Mouse (Mus musculus): ENCODE data around the gene Fam81b. TPM values are rescaled to one million over a fixed set of nuclear protein-coding genes. Genes with fewer than 3 reads are reported as not detected.

The Fam81b gene
- polyA plus RNA-seq, 1 experiment, result not detected

DNA sequence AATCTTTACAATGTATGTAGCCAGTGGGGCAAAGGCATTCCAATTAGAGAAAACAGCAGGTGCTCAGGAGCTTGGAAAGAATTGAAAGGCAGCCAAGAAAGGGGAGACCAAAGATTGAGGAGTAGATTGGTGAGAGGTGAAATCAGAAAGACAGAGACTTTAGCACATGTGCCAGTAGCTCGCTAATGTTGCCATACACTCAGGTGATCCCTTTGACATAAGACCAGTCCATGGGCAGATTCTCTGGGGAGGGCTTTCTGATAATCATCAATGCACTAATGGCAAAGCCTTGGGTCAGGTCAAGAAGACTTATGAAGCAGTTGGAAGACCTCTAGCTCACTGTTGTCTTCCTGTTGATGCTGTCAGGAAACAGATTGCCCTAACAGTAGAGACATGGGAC lies 671 bp downstream of the Fam81b start:
- 41% methylated on average over 1 of the region's 1 CpGs for WGBS
- H3K36me3 ChIP-seq (ENCODE audit: control insufficient read depth, insufficient read depth, low read length), result no peaks in the 10 kb centered on the region
- no peaks in the 10 kb centered on the region for H3K27me3 ChIP-seq (ENCODE audit: control insufficient read depth, insufficient read depth, low read length)
- H3K27ac ChIP-seq (ENCODE audit: insufficient read depth, low read depth, low read length), result no peak overlapping the region
- no peak for TF ChIP-seq CTCF (IDR thresholded peaks at IDR 0.05; ENCODE audit: extremely low read depth, insufficient read length, insufficient replicate concordance, low read depth, low read length)
- no peaks in the 10 kb centered on the region for H3K4me1 ChIP-seq (ENCODE audit: control insufficient read depth, insufficient read depth, insufficient read length, low read length)
- H3K4me3 ChIP-seq (ENCODE audit: low read depth, low read length), result no peak overlapping the region

DNA sequence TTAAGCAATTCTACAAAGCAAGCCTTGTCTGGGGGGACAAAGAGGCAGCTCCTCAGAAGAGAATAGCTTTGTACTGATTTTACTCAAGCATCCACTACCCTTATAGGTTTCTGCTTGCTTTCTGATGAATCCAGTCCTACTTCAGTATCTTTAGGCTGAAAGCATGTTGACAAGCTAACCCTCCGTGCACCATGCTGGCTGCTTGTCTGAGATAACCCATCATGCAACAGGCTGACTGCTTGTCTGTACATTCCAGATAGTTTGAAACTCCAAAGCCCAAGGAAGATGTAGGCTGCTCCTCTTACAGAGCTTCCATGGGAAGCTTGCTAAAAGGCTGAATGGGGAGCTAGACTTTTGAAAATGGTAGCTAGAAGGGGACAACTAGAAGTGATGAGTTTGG lies 1.7 kb downstream of the Fam81b start:
- H3K4me1 ChIP-seq (ENCODE audit: control insufficient read depth, insufficient read depth, insufficient read length, low read length), result no peaks in the 10 kb centered on the region
- H3K4me3 ChIP-seq (ENCODE audit: low read depth, low read length), result no peak overlapping the region
- WGBS, result 77% methylated on average over 1 of the region's 1 CpGs
- H3K36me3 ChIP-seq (ENCODE audit: control insufficient read depth, insufficient read depth, low read length), result no peaks in the 10 kb centered on the region
- no peaks in the 10 kb centered on the region for H3K27me3 ChIP-seq (ENCODE audit: control insufficient read depth, insufficient read depth, low read length)
- no peak overlapping the region for H3K27ac ChIP-seq (ENCODE audit: insufficient read depth, low read depth, low read length)
- TF ChIP-seq POLR2A (IDR thresholded peaks at IDR 0.05; ENCODE audit: low read depth, low read length), result no peak

DNA sequence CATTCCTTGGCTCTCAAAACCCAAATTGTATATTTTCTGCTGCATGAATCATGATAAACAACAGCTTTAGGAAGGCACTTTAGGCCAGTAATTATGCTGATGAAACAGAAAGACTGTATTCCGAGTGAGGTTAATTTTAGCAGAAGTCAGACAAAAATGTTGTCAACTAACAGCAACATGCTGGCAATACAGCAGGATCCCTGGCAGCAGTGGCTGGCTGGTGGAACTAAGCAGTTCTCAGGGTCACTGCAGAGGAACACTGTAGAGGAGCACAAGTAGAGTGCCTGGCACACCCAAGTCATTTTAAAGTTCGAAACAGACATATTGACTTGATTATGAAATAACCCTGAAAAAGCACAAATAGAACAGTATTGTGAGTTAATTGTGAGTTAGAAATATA lies 2.8 kb downstream of the Fam81b start:
- WGBS, result 74% methylated on average over 2 of the region's 2 CpGs
- Histone ChIP-seq H3K27me3 (ENCODE audit: control insufficient read depth, insufficient read depth, low read length) (no peaks in the 10 kb centered on the region), H3K4me1 (ENCODE audit: control insufficient read depth, insufficient read depth, insufficient read length, low read length) (no peaks in the 10 kb centered on the region), H3K27ac (ENCODE audit: insufficient read depth, low read depth, low read length) (no peak overlapping the region), H3K4me3 (ENCODE audit: low read depth, low read length) (no peak overlapping the region), H3K36me3 (ENCODE audit: control insufficient read depth, insufficient read depth, low read length) (no peaks in the 10 kb centered on the region)
- no peak for TF ChIP-seq POLR2A (IDR thresholded peaks at IDR 0.05; ENCODE audit: low read depth, low read length)
- TF ChIP-seq CTCF (IDR thresholded peaks at IDR 0.05; ENCODE audit: extremely low read depth, insufficient read length, insufficient replicate concordance, low read depth, low read length), result no peak

DNA sequence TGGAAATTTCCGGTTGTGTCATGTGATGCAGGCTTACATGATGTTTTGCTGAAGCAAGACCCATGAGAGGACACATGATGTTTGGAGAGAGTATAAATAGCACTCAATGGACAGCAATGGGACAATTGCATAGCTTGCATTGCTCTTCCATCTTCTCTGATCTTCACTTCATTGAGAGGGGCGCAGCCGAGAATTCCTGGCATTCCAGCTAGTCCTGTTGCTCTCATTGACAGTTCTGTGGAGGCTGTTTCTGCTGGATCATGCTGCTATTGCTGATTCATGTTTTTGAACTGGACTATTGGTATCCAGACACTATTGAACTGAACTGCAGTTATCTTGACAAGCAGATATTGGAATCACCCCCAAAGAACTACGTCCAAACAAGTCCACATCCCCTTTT lies 12.8 kb downstream of the Fam81b start:
- 58% methylated on average over 4 of the region's 4 CpGs for WGBS
- Histone ChIP-seq H3K27me3 (ENCODE audit: control insufficient read depth, insufficient read depth, low read length) (no peaks in the 10 kb centered on the region; the same call in 1 of the 2 replicates), H3K27ac (ENCODE audit: insufficient read depth, low read depth, low read length) (no peak overlapping the region), H3K4me1 (ENCODE audit: control insufficient read depth, insufficient read depth, insufficient read length, low read length) (no peaks in the 10 kb centered on the region), H3K36me3 (ENCODE audit: control insufficient read depth, insufficient read depth, low read length) (no peaks in the 10 kb centered on the region), H3K4me3 (ENCODE audit: low read depth, low read length) (no peak overlapping the region)
- TF ChIP-seq POLR2A (IDR thresholded peaks at IDR 0.05; ENCODE audit: low read depth, low read length), result no peak
- no peak for TF ChIP-seq CTCF (IDR thresholded peaks at IDR 0.05; ENCODE audit: extremely low read depth, insufficient read length, insufficient replicate concordance, low read depth, low read length)

DNA sequence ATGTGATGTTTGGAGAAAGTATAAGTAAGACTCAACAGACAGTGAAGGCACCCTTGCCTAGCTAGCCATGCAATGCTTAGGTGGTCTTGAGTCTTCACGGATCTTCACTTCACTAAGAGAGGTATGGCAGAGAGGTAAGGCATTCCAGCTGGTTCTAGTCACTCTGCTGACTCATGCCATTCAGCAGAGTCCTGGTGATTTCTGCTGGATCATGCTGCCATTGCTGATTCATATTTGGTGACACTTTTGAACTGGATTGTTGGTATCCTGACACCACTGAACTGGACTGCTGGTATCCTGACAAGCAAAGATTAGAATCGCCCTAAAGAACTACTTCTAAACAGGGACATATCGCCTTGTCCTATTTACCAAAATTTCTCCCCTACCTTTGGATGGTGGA lies 20.3 kb downstream of the Fam81b start:
- Histone ChIP-seq H3K4me1 (ENCODE audit: control insufficient read depth, insufficient read depth, insufficient read length, low read length) (peaks cover 4% of the 10 kb centered on the region; the same call in 1 of the 2 replicates), H3K36me3 (ENCODE audit: control insufficient read depth, insufficient read depth, low read length) (no peaks in the 10 kb centered on the region), H3K27ac (ENCODE audit: insufficient read depth, low read depth, low read length) (no peak overlapping the region), H3K4me3 (ENCODE audit: low read depth, low read length) (no peak overlapping the region), H3K27me3 (ENCODE audit: control insufficient read depth, insufficient read depth, low read length) (no peaks in the 10 kb centered on the region)
- WGBS, result 84% methylated on average over 3 of the region's 3 CpGs
- TF ChIP-seq CTCF (IDR thresholded peaks at IDR 0.05; ENCODE audit: extremely low read depth, insufficient read length, insufficient replicate concordance, low read depth, low read length), result no peak
- no peak for TF ChIP-seq POLR2A (IDR thresholded peaks at IDR 0.05; ENCODE audit: low read depth, low read length)

DNA sequence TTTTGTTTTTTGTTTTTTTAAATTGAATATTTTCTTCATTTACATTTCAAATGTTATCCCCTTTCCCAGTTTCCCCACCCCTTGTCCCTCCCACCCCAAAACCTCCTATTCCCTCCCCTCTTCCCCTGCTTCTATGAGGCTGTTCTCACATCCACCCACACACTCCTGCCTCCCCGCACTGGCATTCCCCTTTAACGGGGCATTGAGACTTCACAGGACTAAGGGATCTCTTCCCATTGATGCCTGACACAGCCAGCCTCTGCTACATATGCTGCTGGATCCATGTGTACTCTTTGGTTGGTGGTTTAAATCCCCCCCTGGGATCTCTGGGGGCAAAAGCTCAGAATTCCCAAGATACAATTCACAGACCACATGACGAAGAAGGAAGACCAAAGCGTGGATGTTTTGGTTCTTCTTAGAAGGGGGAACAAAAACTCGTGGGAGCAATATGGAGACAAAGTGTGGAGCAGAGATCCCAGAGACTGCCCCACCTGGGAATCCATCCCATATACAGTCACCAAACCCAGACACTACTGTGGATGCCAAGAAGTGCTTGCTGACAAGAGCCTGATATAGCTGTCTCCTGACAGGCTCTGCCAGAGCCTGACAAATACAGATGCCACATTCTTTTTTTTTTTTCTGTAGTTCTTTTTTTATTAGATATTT lies 40.4 kb downstream of the Fam81b start:
- no peak for TF ChIP-seq POLR2A (IDR thresholded peaks at IDR 0.05; ENCODE audit: low read depth, low read length)
- TF ChIP-seq CTCF (IDR thresholded peaks at IDR 0.05; ENCODE audit: extremely low read depth, insufficient read length, insufficient replicate concordance, low read depth, low read length), result no peak
- 79% methylated on average over 5 of the region's 5 CpGs for WGBS
- Histone ChIP-seq H3K4me3 (ENCODE audit: low read depth, low read length) (no peak overlapping the region), H3K27ac (ENCODE audit: insufficient read depth, low read depth, low read length) (no peak overlapping the region), H3K27me3 (ENCODE audit: control insufficient read depth, insufficient read depth, low read length) (no peaks in the 10 kb centered on the region; the same call in 1 of the 2 replicates), H3K36me3 (ENCODE audit: control insufficient read depth, insufficient read depth, low read length) (no peaks in the 10 kb centered on the region), H3K4me1 (ENCODE audit: control insufficient read depth, insufficient read depth, insufficient read length, low read length) (no peaks in the 10 kb centered on the region)

DNA sequence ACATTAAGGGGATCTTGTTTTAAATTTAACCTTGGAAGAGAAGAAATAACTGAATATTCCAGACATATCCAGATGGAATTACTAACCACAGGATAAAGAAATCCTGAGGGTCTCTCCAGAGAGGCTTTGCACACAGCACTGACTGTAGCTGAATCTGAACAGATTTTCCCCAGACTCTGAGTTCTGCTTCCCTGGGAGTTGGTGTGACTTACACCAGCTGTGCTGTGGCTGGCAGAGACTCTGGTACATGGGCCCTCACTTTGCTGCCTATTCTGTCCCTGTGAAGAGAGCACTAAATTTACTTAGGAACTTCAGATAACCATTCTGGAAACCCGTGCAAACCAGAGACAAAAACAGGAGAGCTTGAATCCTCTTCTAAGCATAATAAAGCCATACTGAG lies 46.1 kb downstream of the Fam81b start:
- Histone ChIP-seq H3K4me3 (ENCODE audit: low read depth, low read length) (no peak overlapping the region), H3K27ac (ENCODE audit: insufficient read depth, low read depth, low read length) (no peak overlapping the region), H3K4me1 (ENCODE audit: control insufficient read depth, insufficient read depth, insufficient read length, low read length) (peaks cover 6% of the 10 kb centered on the region; the same call in 1 of the 2 replicates), H3K27me3 (ENCODE audit: control insufficient read depth, insufficient read depth, low read length) (no peaks in the 10 kb centered on the region), H3K36me3 (ENCODE audit: control insufficient read depth, insufficient read depth, low read length) (no peaks in the 10 kb centered on the region)
- TF ChIP-seq POLR2A (IDR thresholded peaks at IDR 0.05; ENCODE audit: low read depth, low read length), result no peak
- TF ChIP-seq CTCF (IDR thresholded peaks at IDR 0.05; ENCODE audit: extremely low read depth, insufficient read length, insufficient replicate concordance, low read depth, low read length), result no peak
- 61% methylated on average over 1 of the region's 1 CpGs for WGBS

All from small intestine, adult 2 months (tissue).